Comparison of ENCODE assay signal across 7 mouse cellular contexts in genomic region chr7:12478158-12479008, GRCm38 (mm10). TPM values are rescaled to one million over a fixed set of nuclear protein-coding genes. Genes with fewer than 3 reads are reported as not detected.
DNase-seq lines count a peak whose midpoint lies in the region; ATAC-seq lines count a peak whose summit lies in the region.

Zfp606 (plus strand) TSS chr7:12478293.

- H3K9ac ChIP-seq in intestine, embryonic 16.5 days (ENCODE audit: low read depth, low read length), result peak within 1 kb of the TSS; percentile 94
- H3K9ac ChIP-seq in midbrain, embryonic 11.5 days (ENCODE audit: low read length), result peak within 1 kb of the TSS; percentile 97

- peak; percentile 91 for DNase-seq in adrenal gland, adult 2 months
- peak; percentile 95 for DNase-seq in embryo, embryonic 11 days
- DNase-seq in gastrocnemius, postnatal 4 days (ENCODE audit: low spot score in 2 of 2), result peak; percentile 63 to 84
- DNase-seq in left cerebral cortex, postnatal 36 days (ENCODE audit: low spot score in 2 of 2), result peak; percentile 87
- peak; percentile 98 for DNase-seq in midbrain, embryonic 11.5 days (ENCODE audit: low spot score, missing footprints)
- DNase-seq in skeletal muscle tissue, adult 2 months (ENCODE audit: low read depth, low spot score), result peak; percentile 82

- no peaks in the 10 kb centered on the region for H3K9me3 ChIP-seq in intestine, embryonic 16.5 days (ENCODE audit: control insufficient read depth, low read length)
- H3K9me3 ChIP-seq in midbrain, embryonic 11.5 days (ENCODE audit: control insufficient read depth, low read length), result peaks cover 13% of the 10 kb centered on the region

- H3K36me3 ChIP-seq in intestine, embryonic 16.5 days (ENCODE audit: control insufficient read depth, insufficient read depth, low read length), result peaks cover 28% of the 10 kb centered on the region
- peaks cover 28% of the 10 kb centered on the region for H3K36me3 ChIP-seq in midbrain, embryonic 11.5 days (ENCODE audit: control insufficient read depth, insufficient read depth, low read length)

- peaks cover 5% of the 10 kb centered on the region; the same call in 1 of the 2 replicates for H3K4me1 ChIP-seq in intestine, embryonic 16.5 days (ENCODE audit: control insufficient read depth, insufficient read depth, low read length)
- no peaks in the 10 kb centered on the region for H3K4me1 ChIP-seq in midbrain, embryonic 11.5 days (ENCODE audit: control insufficient read depth, insufficient read depth, low read length)

- intact Hi-C loops in left cerebral cortex, postnatal 36 days (cut with DNase I), result loop anchor here (5.0 kb wide), 1 partner anchor 51 kb away; no protein-coding TSS in a partner anchor

- peak within 1 kb of the TSS; percentile 85 for H3K4me3 ChIP-seq in intestine, embryonic 16.5 days (ENCODE audit: low read length)
- peak within 1 kb of the TSS; percentile 93 for H3K4me3 ChIP-seq in midbrain, embryonic 11.5 days (ENCODE audit: low read depth, low read length)

- peak within 1 kb of the TSS; percentile 80 for H3K27ac ChIP-seq in intestine, embryonic 16.5 days (ENCODE audit: low read length)
- H3K27ac ChIP-seq in midbrain, embryonic 11.5 days (ENCODE audit: low read depth, low read length), result peak within 1 kb of the TSS; percentile 71

- no peaks in the 10 kb centered on the region for H3K27me3 ChIP-seq in intestine, embryonic 16.5 days (replicated peaks; ENCODE audit: control insufficient read depth, insufficient read depth, low read length)
- H3K27me3 ChIP-seq in midbrain, embryonic 11.5 days (ENCODE audit: control insufficient read depth, insufficient read depth, low read length), result no peaks in the 10 kb centered on the region

- WGBS in intestine, embryonic 16.5 days, result under 1% methylated on average over 53 of the region's 53 CpGs
- WGBS in midbrain, embryonic 11.5 days, result under 1% methylated on average over 53 of the region's 53 CpGs

- peak; percentile 99 for ATAC-seq in intestine, embryonic 16.5 days
- peak; percentile 97 for ATAC-seq in midbrain, embryonic 11.5 days (ENCODE audit: low FRiP score)

- H3K4me2 ChIP-seq in intestine, embryonic 16.5 days (ENCODE audit: low read depth, low read length), result peak within 1 kb of the TSS; percentile 55
- H3K4me2 ChIP-seq in midbrain, embryonic 11.5 days, result peak within 1 kb of the TSS; percentile 55

RNA-seq across cellular contexts. Expression of gene Zfp606, which starts in this region (rescaled TPM):
- 1 to 10 TPM; 7.7 to 9.6 TPM for total RNA-seq in adrenal gland, adult 2 months (2021)
- 4.0 and 4.4 TPM in 2 replicates for polyA plus RNA-seq in adrenal gland, adult 2 months (2012; rRNA removed)
- 10 to 100 TPM; 11.5 to 15.1 TPM for total RNA-seq in gastrocnemius, postnatal 4 days (2021)
- 11.4 and 11.5 TPM in 2 replicates for polyA plus RNA-seq in intestine, embryonic 16.5 days (2015; fragmentation: Nextera tagmentation; extraction: Ambion mirVana)
- 10 to 100 TPM; 11.1 to 16.0 TPM for total RNA-seq in left cerebral cortex, postnatal 36 days (2021)
- polyA plus RNA-seq in midbrain, embryonic 11.5 days (2014; fragmentation: Nextera tagmentation; extraction: Ambion mirVana), result 51.1 and 63.8 TPM in 2 replicates

Comparison
In these comparisons a context has a peak if more than half of its experiments do, and no peak if none do; other contexts are left out.
1. Peak in every context shown above with its lines: DNase-seq, ATAC-seq, H3K4me3 ChIP-seq and H3K27ac ChIP-seq.